Mouse (Mus musculus): Measurements from ENCODE around the gene G430095P16Rik. TPM values are rescaled to one million over a fixed set of nuclear protein-coding genes. Genes with fewer than 3 reads are reported as not detected.

The G430095P16Rik gene
- polyA plus RNA-seq, 1 experiment, result 2.0 TPM

- WGBS, result 16% methylated on average over 34 of the region's 34 CpGs
- peak; percentile 56; the same call in 1 of the 2 replicates for TF ChIP-seq POLR2A (IDR thresholded peaks at IDR 0.05; ENCODE audit: borderline replicate concordance, extremely low read depth, low read depth, low read length)
- TF ChIP-seq CTCF (IDR thresholded peaks at IDR 0.05; ENCODE audit: insufficient read depth, low read length), result no peak
- peak; percentile 75 for DNase-seq
- H3K4me1 ChIP-seq (ENCODE audit: control insufficient read depth, insufficient read depth, low read length), result peaks cover 37% of the 10 kb centered on the region
- H3K4me3 ChIP-seq (replicated peaks; ENCODE audit: extremely low read depth, low read depth, low read length), result peak within 1 kb of the TSS; percentile 69
Measured at GRCm38 (mm10) chr8:84700941-84701911, 21.6 kb upstream of the G430095P16Rik start, which contains the start of gene Lyl1. Gene Lyl1 (plus strand): TSS chr8:84701457.

- WGBS, result 66% methylated on average over 9 of the region's 9 CpGs
- Histone ChIP-seq H3K4me3 (replicated peaks; ENCODE audit: extremely low read depth, low read depth, low read length) (peak overlapping the region; percentile 15), H3K4me1 (ENCODE audit: control insufficient read depth, insufficient read depth, low read length) (peaks cover 42% of the 10 kb centered on the region)
- no peak for TF ChIP-seq POLR2A (IDR thresholded peaks at IDR 0.05; ENCODE audit: borderline replicate concordance, extremely low read depth, low read depth, low read length)
- TF ChIP-seq CTCF (IDR thresholded peaks at IDR 0.05; ENCODE audit: insufficient read depth, low read length), result no peak
- no peak for DNase-seq
Measured at GRCm38 (mm10) chr8:84702561-84702960, 20.2 kb upstream of the G430095P16Rik start.

GRCm38 (mm10) chr8:84702963-84703465 lies 19.8 kb upstream of the G430095P16Rik start:
- 75% methylated on average over 6 of the region's 6 CpGs for WGBS
- peaks cover 45% of the 10 kb centered on the region for H3K4me1 ChIP-seq (ENCODE audit: control insufficient read depth, insufficient read depth, low read length)
- peak overlapping the region; percentile 7 for H3K4me3 ChIP-seq (replicated peaks; ENCODE audit: extremely low read depth, low read depth, low read length)
- no peak for TF ChIP-seq CTCF (IDR thresholded peaks at IDR 0.05; ENCODE audit: insufficient read depth, low read length)
- no peak for TF ChIP-seq POLR2A (IDR thresholded peaks at IDR 0.05; ENCODE audit: borderline replicate concordance, extremely low read depth, low read depth, low read length)
- no peak for DNase-seq

- peaks cover 43% of the 10 kb centered on the region for H3K4me1 ChIP-seq (ENCODE audit: control insufficient read depth, insufficient read depth, low read length)
- DNase-seq, result no peak
- WGBS, result 24% methylated on average over 38 of the region's 38 CpGs
- peak overlapping the region; percentile 7 for H3K4me3 ChIP-seq (replicated peaks; ENCODE audit: extremely low read depth, low read depth, low read length)
- TF ChIP-seq CTCF (IDR thresholded peaks at IDR 0.05; ENCODE audit: insufficient read depth, low read length), result 0 out of 2 replicates have a peak, but pooled peaks have one; percentile 10
- TF ChIP-seq POLR2A (IDR thresholded peaks at IDR 0.05; ENCODE audit: borderline replicate concordance, extremely low read depth, low read depth, low read length), result no peak
Measured at GRCm38 (mm10) chr8:84703466-84704249, 19.1 kb upstream of the G430095P16Rik start.

- H3K4me3 ChIP-seq (replicated peaks; ENCODE audit: extremely low read depth, low read depth, low read length), result peak overlapping the region; percentile 25
- peak; percentile 81 for DNase-seq
- H3K4me1 ChIP-seq (ENCODE audit: control insufficient read depth, insufficient read depth, low read length), result peaks cover 42% of the 10 kb centered on the region
- 13% methylated on average over 16 of the region's 16 CpGs for WGBS
- TF ChIP-seq CTCF (IDR thresholded peaks at IDR 0.05; ENCODE audit: insufficient read depth, low read length) (peak; percentile 77), POLR2A (IDR thresholded peaks at IDR 0.05; ENCODE audit: borderline replicate concordance, extremely low read depth, low read depth, low read length) (no peak; the same call in 1 of the 2 replicates)
Measured at GRCm38 (mm10) chr8:84704356-84704755, 18.5 kb upstream of the G430095P16Rik start.

GRCm38 (mm10) chr8:84704867-84705831 lies 17.7 kb upstream of the G430095P16Rik start:
- DNase-seq, result peak; percentile 47
- WGBS, result 10% methylated on average over 61 of the region's 61 CpGs
- Histone ChIP-seq H3K4me1 (ENCODE audit: control insufficient read depth, insufficient read depth, low read length) (peaks cover 37% of the 10 kb centered on the region), H3K4me3 (replicated peaks; ENCODE audit: extremely low read depth, low read depth, low read length) (peak overlapping the region; percentile 7)
- no peak for TF ChIP-seq CTCF (IDR thresholded peaks at IDR 0.05; ENCODE audit: insufficient read depth, low read length)
- TF ChIP-seq POLR2A (IDR thresholded peaks at IDR 0.05; ENCODE audit: borderline replicate concordance, extremely low read depth, low read depth, low read length), result no peak

- no peak for DNase-seq
- no peak overlapping the region for H3K4me3 ChIP-seq (replicated peaks; ENCODE audit: extremely low read depth, low read depth, low read length)
- WGBS, result 39% methylated on average over 12 of the region's 12 CpGs
- H3K4me1 ChIP-seq (ENCODE audit: control insufficient read depth, insufficient read depth, low read length), result peaks cover 35% of the 10 kb centered on the region
- TF ChIP-seq POLR2A (IDR thresholded peaks at IDR 0.05; ENCODE audit: borderline replicate concordance, extremely low read depth, low read depth, low read length) (no peak), CTCF (IDR thresholded peaks at IDR 0.05; ENCODE audit: insufficient read depth, low read length) (no peak)
Measured at GRCm38 (mm10) chr8:84705960-84706359, 16.8 kb upstream of the G430095P16Rik start.

- Histone ChIP-seq H3K4me3 (replicated peaks; ENCODE audit: extremely low read depth, low read depth, low read length) (peak overlapping the region; percentile 45), H3K4me1 (ENCODE audit: control insufficient read depth, insufficient read depth, low read length) (peaks cover 36% of the 10 kb centered on the region)
- TF ChIP-seq POLR2A (IDR thresholded peaks at IDR 0.05; ENCODE audit: borderline replicate concordance, extremely low read depth, low read depth, low read length), result no peak
- no peak for TF ChIP-seq CTCF (IDR thresholded peaks at IDR 0.05; ENCODE audit: insufficient read depth, low read length)
- 25% methylated on average over 45 of the region's 45 CpGs for WGBS
- peak; percentile 56 for DNase-seq
Measured at GRCm38 (mm10) chr8:84706610-84707266, 16.1 kb upstream of the G430095P16Rik start.

Measured in lung, adult 2 months (tissue).